Mouse (Mus musculus) bone marrow, adult 2 months (tissue): ENCODE data around the gene Zbtb16. TPM values are rescaled to one million over a fixed set of nuclear protein-coding genes. Genes with fewer than 3 reads are reported as not detected.

ENCODE experiments used
- H3K27ac ChIP-seq: fragments of 200-500 bp; 2 replicates; pipeline ENCODE4 v1.5.1; 2012; ENCODE audit warnings: low read depth, mild to moderate bottlenecking, control low read depth, inconsistent platforms, low read length; ENCODE audit not compliant: control insufficient read depth, poor library complexity, insufficient read depth
- H3K4me1 ChIP-seq: fragments of 200-500 bp; 2 replicates; pipeline ENCODE4 v1.6.1; 2011; ENCODE audit warnings: low read length; ENCODE audit not compliant: control insufficient read depth, insufficient read depth
- H3K4me3 ChIP-seq: fragments of 200-500 bp; replicated peaks from 2 replicates; pipeline ENCODE3; 2011; ENCODE audit warnings: mild to moderate bottlenecking, low read depth, low read length, control low read depth; ENCODE audit not compliant: control insufficient read depth
- CTCF ChIP-seq: fragments of 200-500 bp; IDR thresholded peaks from 2 replicates; pipeline ENCODE4 v1.5.1; 2011; ENCODE audit warnings: low read length, control low read depth; ENCODE audit not compliant: control insufficient read depth, insufficient read depth
- POLR2A ChIP-seq: fragments of 200-500 bp; IDR thresholded peaks from 2 replicates; pipeline ENCODE4 v1.6.1; 2011; ENCODE audit warnings: low read depth, mild to moderate bottlenecking, control low read depth, low read length, borderline replicate concordance; ENCODE audit not compliant: control insufficient read depth
- WGBS: fragments of 180-500 bp; shearing (Covaris S2); methylation state at CpG from one replicate; pipeline ENCODE4 v1.1.7; 2018; 5-methylcytosine and 5-hydroxymethylcytosine counted together
- polyA plus RNA-seq: library from polyadenylated mRNA; stranded (reverse); fragments of >200 nt; gene quantifications from 2 replicates; pipeline ENCODE4 v1.2.4, GENCODE M21; 2011; ENCODE audit warnings: low replicate concordance; ENCODE audit not compliant: missing spikeins, insufficient read depth, insufficient read length

Gene Zbtb16
- polyA plus RNA-seq, 1 experiment, result 7.5 TPM

- 82% methylated on average over 8 of the region's 8 CpGs for WGBS
- no peaks in the 10 kb centered on the region for H3K4me1 ChIP-seq
- no peak overlapping the region for H3K27ac ChIP-seq
- H3K4me3 ChIP-seq, result no peak overlapping the region
- TF ChIP-seq CTCF (no peak), POLR2A (no peak)
Observed at GRCm38 (mm10) chr9:48731651-48732536, 104.1 kb downstream of the Zbtb16 start.

DNA sequence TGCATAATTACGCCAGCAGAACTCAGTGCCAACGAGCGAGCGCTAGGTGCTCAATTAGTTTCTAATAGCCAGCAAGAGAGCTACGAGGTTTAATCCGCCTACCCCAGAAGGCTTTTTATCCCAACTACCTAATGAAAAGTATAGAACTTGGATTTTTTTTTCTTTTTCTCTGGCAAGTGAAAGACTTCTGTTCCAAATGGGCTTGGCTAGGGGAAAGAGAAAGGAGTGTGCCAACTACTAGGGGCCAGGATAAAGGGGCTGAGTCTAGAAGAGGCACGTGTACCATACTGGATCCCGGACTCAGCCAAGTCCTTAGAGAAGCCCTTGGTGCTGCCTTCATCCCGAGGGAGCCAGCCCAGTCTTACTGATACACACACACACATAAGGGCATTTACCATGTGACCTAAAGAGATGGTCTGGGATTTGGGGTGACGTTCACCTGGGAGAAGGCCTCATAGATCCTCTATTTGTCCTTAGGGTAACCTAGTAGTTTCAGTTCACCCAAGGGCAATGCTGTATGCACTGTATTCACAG is 105.5 kb downstream of the Zbtb16 start:
- WGBS, result 86% methylated on average over 10 of the region's 10 CpGs
- Histone ChIP-seq H3K27ac (no peak overlapping the region), H3K4me3 (no peak overlapping the region), H3K4me1 (no peaks in the 10 kb centered on the region)
- TF ChIP-seq POLR2A, result no peak
- TF ChIP-seq CTCF, result no peak

GRCm38 (mm10) chr9:48729471-48729870 is 106.6 kb downstream of the Zbtb16 start:
- TF ChIP-seq CTCF (no peak), POLR2A (no peak)
- no peak overlapping the region for H3K4me3 ChIP-seq
- WGBS, result 56% methylated on average over 3 of the region's 3 CpGs
- H3K27ac ChIP-seq, result no peak overlapping the region
- no peaks in the 10 kb centered on the region for H3K4me1 ChIP-seq

DNA sequence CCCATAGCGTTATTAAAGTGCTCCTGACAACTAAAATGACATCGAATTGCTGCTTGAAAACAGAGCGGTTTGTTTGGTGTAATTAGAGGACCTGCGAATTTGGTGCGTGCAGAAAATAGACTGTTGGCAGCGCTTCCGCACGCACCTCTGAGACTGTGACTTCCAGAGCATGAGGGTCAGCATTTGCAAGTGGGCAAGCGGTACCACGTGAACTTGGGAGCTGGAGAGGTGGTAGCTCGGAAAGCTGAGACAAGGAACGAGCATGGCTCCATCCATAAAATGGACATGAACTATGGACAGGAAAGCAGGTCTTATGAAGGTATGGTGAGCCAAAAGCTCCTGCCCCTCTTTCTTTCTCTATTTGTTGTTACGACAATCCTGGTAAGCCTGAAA is 107.3 kb downstream of the Zbtb16 start:
- no peak for TF ChIP-seq POLR2A
- WGBS, result 85% methylated on average over 13 of the region's 13 CpGs
- Histone ChIP-seq H3K4me3 (no peak overlapping the region), H3K27ac (no peak overlapping the region), H3K4me1 (no peaks in the 10 kb centered on the region)

DNA sequence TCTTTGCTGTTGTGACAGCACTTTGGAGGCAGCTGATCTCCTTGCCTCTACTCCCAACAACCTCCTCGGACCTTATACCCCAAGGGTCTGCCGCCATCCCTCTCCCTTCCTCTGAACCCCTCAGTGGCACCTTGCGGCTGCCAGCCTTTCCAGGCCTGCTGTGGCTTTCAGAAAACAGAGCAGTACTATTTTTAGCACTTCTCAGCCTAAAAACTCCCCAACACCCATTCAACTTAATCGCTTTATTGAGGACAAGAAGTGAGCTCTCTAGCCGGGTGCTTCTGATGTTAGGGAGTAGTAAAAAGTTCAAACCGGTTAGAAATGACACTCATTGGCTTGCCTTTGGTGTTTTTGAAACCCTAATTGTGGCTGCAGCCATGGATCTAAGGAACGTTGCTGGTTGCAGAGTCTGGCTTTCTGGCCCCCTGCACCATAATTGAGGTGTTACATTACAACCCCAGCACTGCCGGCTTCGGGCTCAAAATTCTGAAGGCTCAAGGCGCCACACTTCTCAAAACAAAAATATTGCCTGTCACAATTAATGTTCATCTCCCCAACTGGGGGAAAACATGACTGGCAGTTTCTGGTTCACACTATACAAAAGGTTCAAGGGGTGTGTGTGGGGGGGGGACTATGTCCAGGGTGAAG is 107.8 kb downstream of the Zbtb16 start:
- H3K4me1 ChIP-seq, result no peaks in the 10 kb centered on the region

GRCm38 (mm10) chr9:48726341-48726740 is 109.7 kb downstream of the Zbtb16 start:
- Histone ChIP-seq H3K27ac (no peak overlapping the region), H3K4me1 (no peaks in the 10 kb centered on the region), H3K4me3 (no peak overlapping the region)
- 83% methylated on average over 8 of the region's 8 CpGs for WGBS
- TF ChIP-seq POLR2A (no peak), CTCF (no peak)

More for the DNA sequence above, 107.8 kb downstream of the Zbtb16 start:
- no peak overlapping the region for H3K4me3 ChIP-seq
- no peak for TF ChIP-seq POLR2A
- no peak for TF ChIP-seq CTCF
- WGBS, result 69% methylated on average over 10 of the region's 10 CpGs
- H3K27ac ChIP-seq, result no peak overlapping the region

DNA sequence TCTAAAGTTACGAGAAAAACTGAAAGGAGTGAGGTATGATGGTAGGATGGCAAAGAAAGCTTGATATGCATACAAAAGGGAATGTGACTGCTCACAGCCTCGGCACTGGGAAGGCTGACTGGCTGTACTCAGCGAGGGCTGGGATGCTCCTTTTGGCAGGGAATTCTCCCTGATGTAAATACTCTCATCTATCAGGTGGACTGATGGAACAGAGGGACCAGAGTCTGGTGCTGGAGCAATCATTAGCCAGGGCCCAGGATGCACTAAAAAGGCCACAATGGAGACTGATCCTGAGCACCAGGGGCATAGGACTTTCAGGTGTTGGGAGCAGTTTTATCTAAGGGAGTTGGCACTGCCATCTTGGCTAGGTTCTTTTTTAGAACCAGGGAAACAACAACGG is 110.1 kb downstream of the Zbtb16 start:
- no peak overlapping the region for H3K27ac ChIP-seq
- H3K4me3 ChIP-seq, result no peak overlapping the region
- WGBS, result 81% methylated on average over 4 of the region's 4 CpGs
- TF ChIP-seq POLR2A (no peak), CTCF (no peak)
- H3K4me1 ChIP-seq, result no peaks in the 10 kb centered on the region

GRCm38 (mm10) chr9:48725161-48725560 is 110.9 kb downstream of the Zbtb16 start:
- no peak for TF ChIP-seq POLR2A
- no peak for TF ChIP-seq CTCF
- Histone ChIP-seq H3K4me3 (no peak overlapping the region), H3K27ac (no peak overlapping the region), H3K4me1 (no peaks in the 10 kb centered on the region)
- WGBS, result 91% methylated on average over 6 of the region's 6 CpGs
